Mouse (Mus musculus): ENCODE data around the gene Phex. TPM values are rescaled to one million over a fixed set of nuclear protein-coding genes. Genes with fewer than 3 reads are reported as not detected.

The Phex gene
- polyA plus RNA-seq, 1 experiment from 2014 or later = 0.51 TPM

DNA sequence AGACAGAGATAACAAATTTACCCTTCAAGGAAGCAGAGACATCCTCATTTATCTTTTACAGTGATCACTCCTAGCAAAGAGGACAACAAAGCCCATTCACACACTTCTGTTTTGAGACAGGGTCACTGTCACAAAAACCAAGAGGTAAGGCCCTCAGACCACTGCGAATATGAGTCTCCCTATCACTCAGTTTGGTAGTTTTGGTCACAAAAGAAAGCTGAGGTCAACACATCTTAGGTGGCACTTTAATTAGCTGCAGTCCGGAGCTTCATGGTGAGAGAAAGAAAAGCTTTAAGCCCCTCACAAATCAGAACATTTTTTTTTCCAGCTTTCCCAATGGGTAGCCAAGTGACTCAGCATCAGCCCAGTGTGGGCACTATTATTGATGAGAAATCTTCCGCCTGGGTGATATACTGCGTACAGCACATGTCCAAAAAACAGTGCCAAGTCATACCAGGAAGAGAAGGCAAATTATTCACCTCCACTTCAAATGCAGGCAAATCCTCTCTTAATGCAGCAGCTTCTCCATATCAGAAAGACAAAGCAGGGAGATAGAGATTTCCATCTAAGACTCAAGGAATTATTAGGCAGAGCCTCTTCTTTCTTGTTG lies 108.2 kb downstream of the Phex start:
- H3K27me3 ChIP-seq = no peaks in the 10 kb centered on the region; the same call in 1 of the 2 replicates
- peak overlapping the region; percentile 53 for H3K27ac ChIP-seq
- H3K4me1 ChIP-seq (replicated peaks) = peaks cover 13% of the 10 kb centered on the region; the same call in 1 of the 2 replicates
- 27% methylated on average over 4 of the region's 4 CpGs for WGBS
- peak; percentile 83 for ATAC-seq
- H3K9ac ChIP-seq (replicated peaks) = no peak overlapping the region
- H3K4me3 ChIP-seq (replicated peaks) = no peak overlapping the region
- no peak overlapping the region for H3K4me2 ChIP-seq (replicated peaks)
- H3K36me3 ChIP-seq = no peaks in the 10 kb centered on the region
- no peaks in the 10 kb centered on the region for H3K9me3 ChIP-seq

DNA sequence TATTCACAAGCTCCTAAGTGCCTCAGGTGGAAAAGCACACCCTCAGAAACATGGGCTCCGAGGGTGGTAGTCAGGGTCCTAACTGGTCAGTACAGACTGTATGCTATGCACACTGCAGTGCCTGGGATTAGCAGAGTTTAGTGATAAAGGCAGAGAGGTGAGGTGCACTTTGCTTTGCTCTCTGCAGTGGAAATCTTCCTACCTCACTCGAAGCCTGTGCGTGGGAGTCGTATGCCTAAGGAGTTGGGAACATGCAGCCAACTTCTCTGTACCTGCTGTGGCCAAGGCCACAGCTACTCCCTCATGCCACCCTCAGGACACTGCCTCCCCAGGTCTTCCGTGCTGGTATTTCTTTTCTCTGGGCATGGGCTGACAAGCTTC lies 109.3 kb downstream of the Phex start:
- Histone ChIP-seq H3K27me3 (no peaks in the 10 kb centered on the region; the same call in 1 of the 2 replicates), H3K4me3 (replicated peaks) (no peak overlapping the region), H3K4me2 (replicated peaks) (no peak overlapping the region), H3K4me1 (replicated peaks) (peaks cover 13% of the 10 kb centered on the region; the same call in 1 of the 2 replicates), H3K9ac (replicated peaks) (no peak overlapping the region), H3K36me3 (no peaks in the 10 kb centered on the region), H3K27ac (peak overlapping the region; percentile 47; the same call in 1 of the 2 replicates), H3K9me3 (no peaks in the 10 kb centered on the region)
- 74% methylated on average over 5 of the region's 5 CpGs for WGBS
- 0 out of 2 replicates have a peak, but pooled peaks have one; percentile 21 for ATAC-seq

DNA sequence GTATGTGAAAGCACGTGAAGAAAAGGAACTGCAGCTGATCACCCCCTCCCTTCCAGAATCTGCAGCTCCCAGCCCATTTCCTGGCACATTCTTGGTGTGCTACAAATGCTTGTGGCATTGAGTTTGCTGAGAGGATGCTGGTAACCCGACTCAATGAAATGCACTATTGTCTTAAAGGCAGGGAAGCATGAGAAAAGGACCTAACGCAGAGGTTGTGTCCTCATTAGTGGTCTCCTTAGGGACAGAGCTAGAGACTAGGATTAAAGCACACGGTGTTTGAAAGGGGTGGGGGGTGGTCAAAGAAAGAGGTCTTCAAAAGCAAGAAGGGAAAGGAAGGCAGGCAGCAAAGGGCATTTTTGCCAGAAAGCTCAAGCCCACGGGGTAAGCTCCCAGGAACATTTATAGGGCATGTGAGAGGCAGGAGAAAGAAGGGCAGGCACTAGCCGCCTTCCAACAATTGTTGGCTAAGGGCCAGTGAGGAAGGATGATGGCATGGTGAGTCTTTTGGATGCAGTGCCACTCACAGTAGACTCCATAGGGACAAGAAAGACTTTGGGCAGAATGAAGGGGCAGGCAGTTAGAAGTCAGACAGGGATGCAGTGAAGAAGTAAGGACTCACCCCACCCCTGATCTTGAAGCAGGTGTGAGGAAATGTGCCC lies 109.8 kb downstream of the Phex start:
- peaks cover 13% of the 10 kb centered on the region; the same call in 1 of the 2 replicates for H3K4me1 ChIP-seq (replicated peaks)
- H3K9me3 ChIP-seq = no peaks in the 10 kb centered on the region
- no peaks in the 10 kb centered on the region; the same call in 1 of the 2 replicates for H3K27me3 ChIP-seq
- no peak overlapping the region for H3K27ac ChIP-seq
- WGBS = 29% methylated on average over 6 of the region's 6 CpGs
- no peak overlapping the region for H3K9ac ChIP-seq (replicated peaks)
- no peaks in the 10 kb centered on the region for H3K36me3 ChIP-seq
- H3K4me2 ChIP-seq (replicated peaks) = no peak overlapping the region
- ATAC-seq = 0 out of 2 replicates have a peak, but pooled peaks have one; percentile 37
- H3K4me3 ChIP-seq (replicated peaks) = no peak overlapping the region

DNA sequence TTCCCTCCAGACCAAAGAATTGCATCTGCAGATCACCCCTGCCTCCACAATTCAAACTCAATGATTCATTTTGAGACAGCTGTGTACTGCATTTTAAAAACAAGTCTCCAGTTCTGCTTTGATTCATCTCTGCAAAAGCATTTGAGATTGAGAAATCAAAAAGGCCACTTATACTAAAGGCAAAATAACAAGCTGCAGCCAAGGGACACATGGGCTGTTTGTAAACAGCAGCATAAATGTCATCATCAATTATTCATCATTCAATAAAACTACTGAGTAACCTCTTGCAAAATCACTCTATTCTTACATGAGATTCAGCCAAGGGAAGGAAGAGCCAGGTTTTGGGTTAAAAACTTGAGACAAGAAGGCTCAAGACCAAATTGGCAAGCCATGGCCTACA lies 122.7 kb downstream of the Phex start:
- Histone ChIP-seq H3K4me1 (replicated peaks) (no peaks in the 10 kb centered on the region), H3K4me2 (replicated peaks) (no peak overlapping the region), H3K27ac (no peak overlapping the region), H3K4me3 (replicated peaks) (no peak overlapping the region), H3K36me3 (no peaks in the 10 kb centered on the region), H3K27me3 (no peaks in the 10 kb centered on the region), H3K9me3 (no peaks in the 10 kb centered on the region), H3K9ac (replicated peaks) (no peak overlapping the region)
- no peak for ATAC-seq

DNA sequence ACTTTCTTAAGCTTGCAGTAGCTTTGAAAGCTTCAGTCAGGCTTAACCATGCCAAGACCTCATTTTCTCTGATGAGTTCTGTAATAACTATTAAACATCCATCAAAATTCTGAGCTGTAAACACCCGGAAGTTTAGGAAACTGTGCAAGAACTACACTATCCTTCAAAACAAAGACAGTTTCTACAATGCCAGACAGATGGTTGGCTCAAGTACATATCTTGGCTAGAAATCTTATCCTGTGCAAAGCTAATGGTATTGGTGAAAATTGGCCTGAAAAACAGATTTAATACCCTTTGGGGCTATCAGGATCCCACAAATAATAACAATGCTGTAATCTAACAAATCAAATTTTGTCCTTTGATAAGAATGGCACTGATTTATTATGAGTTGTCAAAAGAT lies 138.5 kb downstream of the Phex start:
- Histone ChIP-seq H3K4me3 (replicated peaks) (no peak overlapping the region), H3K9me3 (no peaks in the 10 kb centered on the region), H3K4me2 (replicated peaks) (no peak overlapping the region), H3K27me3 (no peaks in the 10 kb centered on the region), H3K4me1 (replicated peaks) (no peaks in the 10 kb centered on the region), H3K27ac (no peak overlapping the region), H3K36me3 (no peaks in the 10 kb centered on the region), H3K9ac (replicated peaks) (no peak overlapping the region)
- 78% methylated on average over 1 of the region's 1 CpGs for WGBS
- no peak for ATAC-seq

DNA sequence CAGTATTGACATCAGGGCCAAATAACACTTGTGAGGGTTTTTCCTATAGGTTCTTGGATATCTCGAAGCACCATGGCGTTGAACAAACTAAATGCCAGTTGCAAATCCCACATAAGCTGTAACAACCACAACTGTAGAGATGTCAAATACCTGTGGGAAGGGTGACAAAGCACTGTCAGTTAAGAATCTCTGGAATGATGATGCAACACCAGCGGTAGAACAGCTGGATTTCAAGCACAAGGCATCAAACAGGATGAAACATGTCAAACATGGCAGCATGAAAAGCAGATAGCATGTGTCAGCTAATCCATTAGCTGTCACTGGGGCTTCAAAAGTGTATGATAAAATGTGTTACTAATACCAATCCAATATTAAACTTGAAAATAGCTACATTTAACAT lies 141.8 kb downstream of the Phex start:
- 76% methylated on average over 3 of the region's 3 CpGs for WGBS
- no peak overlapping the region for H3K4me3 ChIP-seq (replicated peaks)
- H3K4me1 ChIP-seq (replicated peaks) = no peaks in the 10 kb centered on the region
- H3K27ac ChIP-seq = no peak overlapping the region
- ATAC-seq = no peak
- H3K9me3 ChIP-seq = no peaks in the 10 kb centered on the region
- H3K4me2 ChIP-seq (replicated peaks) = no peak overlapping the region
- H3K27me3 ChIP-seq = no peaks in the 10 kb centered on the region
- no peak overlapping the region for H3K9ac ChIP-seq (replicated peaks)
- H3K36me3 ChIP-seq = no peaks in the 10 kb centered on the region

DNA sequence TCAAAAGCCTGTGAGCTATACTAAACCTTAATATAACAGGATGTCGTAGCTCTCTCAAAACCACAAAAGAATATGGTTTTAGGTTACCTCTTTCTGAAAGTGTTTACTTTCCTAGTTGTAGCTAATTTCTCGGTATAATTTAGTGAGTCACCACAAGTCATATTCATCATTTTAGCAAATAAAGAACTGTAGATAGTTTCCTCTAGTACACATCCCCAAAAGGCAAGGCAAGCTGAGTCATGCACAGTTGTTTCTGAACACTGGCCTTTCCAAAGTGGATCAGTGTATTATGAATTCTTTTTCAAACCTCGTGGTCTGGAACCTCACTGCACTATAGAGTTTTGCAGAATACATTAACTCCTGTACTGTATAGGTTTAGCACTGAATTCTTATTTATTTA lies 143.5 kb downstream of the Phex start:
- ATAC-seq = no peak
- Histone ChIP-seq H3K9me3 (no peaks in the 10 kb centered on the region), H3K27ac (no peak overlapping the region), H3K9ac (replicated peaks) (no peak overlapping the region), H3K36me3 (no peaks in the 10 kb centered on the region), H3K4me3 (replicated peaks) (no peak overlapping the region), H3K4me1 (replicated peaks) (no peaks in the 10 kb centered on the region), H3K4me2 (replicated peaks) (no peak overlapping the region), H3K27me3 (no peaks in the 10 kb centered on the region)
- WGBS = 81% methylated on average over 3 of the region's 3 CpGs

DNA sequence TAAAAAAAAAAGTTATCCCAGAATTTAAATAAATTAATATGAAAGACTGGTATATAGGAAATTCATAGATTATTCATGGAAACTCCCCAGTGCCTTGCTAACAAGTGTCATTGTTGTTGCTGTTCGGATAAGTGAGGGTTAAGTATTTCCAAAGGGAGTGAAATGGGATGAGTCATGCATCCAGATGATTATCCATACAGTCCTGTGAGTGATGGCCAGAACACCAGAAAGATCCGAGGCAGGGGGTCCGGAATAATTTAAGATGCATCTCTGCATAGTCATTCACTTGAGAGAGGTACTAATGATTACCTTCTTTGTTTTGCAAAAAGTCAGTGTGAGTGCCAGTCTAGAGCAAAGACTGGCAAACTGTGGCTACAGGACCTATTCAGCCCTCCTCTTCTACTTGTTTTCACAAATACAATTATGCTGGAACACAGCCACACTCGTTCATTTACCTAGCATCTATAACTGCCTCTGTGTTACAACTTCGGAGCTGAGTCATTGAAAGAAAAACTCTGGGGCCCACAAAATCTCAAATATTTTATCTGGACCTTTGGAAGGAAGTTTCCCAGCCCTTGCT lies 145.3 kb downstream of the Phex start:
- Histone ChIP-seq H3K36me3 (no peaks in the 10 kb centered on the region), H3K27me3 (no peaks in the 10 kb centered on the region), H3K4me2 (replicated peaks) (no peak overlapping the region), H3K4me1 (replicated peaks) (no peaks in the 10 kb centered on the region), H3K27ac (no peak overlapping the region), H3K9me3 (no peaks in the 10 kb centered on the region), H3K4me3 (replicated peaks) (no peak overlapping the region), H3K9ac (replicated peaks) (no peak overlapping the region)
- 43% methylated on average over 5 of the region's 5 CpGs for WGBS
- ATAC-seq = no peak

DNA sequence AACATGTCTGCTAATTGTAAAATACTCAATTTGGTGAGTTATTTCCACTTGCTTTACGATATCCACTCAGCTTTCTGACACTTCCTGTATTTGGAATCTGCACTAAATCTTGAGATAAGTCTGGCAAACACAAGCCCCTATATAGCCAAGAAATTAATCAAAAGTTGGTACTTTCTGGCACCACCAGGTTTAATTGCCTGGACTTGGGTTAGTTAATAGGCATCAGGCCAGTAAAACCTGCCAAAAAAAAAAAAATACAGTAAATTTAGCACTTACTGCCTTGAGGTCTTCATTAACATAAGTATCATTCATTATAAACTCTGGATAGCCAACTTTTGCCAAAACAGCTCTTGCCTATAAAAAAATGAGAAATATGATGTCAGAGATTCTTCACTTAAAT lies 147.0 kb downstream of the Phex start:
- Histone ChIP-seq H3K36me3 (no peaks in the 10 kb centered on the region), H3K27ac (no peak overlapping the region), H3K27me3 (no peaks in the 10 kb centered on the region), H3K4me1 (replicated peaks) (no peaks in the 10 kb centered on the region), H3K9me3 (no peaks in the 10 kb centered on the region), H3K4me3 (replicated peaks) (no peak overlapping the region), H3K4me2 (replicated peaks) (no peak overlapping the region), H3K9ac (replicated peaks) (no peak overlapping the region)
- 76% methylated on average over 1 of the region's 1 CpGs for WGBS
- ATAC-seq = no peak

DNA sequence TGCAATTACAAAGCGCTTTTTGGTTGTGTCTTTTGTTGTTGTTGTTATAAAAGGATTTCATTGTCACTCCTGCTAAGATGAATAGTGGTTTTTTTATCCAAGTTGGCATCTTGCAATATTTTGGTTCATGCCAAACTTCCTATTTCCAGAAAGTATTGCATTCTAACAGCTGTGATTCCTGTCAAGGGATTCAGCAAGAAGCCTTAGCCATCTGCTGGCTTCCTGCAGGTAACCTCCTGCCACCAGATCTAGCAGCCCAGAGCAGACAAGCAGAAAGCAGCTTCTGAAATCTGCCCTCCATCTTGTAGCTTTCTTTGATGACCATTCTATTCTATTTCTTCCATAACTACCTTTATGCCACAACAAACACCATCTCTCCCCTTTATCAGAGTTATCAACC lies 212.4 kb downstream of the Phex start:
- Histone ChIP-seq H3K27ac (no peak overlapping the region), H3K9ac (replicated peaks) (no peak overlapping the region), H3K4me1 (replicated peaks) (no peaks in the 10 kb centered on the region), H3K27me3 (no peaks in the 10 kb centered on the region), H3K4me2 (replicated peaks) (no peak overlapping the region), H3K36me3 (no peaks in the 10 kb centered on the region), H3K9me3 (no peaks in the 10 kb centered on the region), H3K4me3 (replicated peaks) (no peak overlapping the region)
- no peak for ATAC-seq
- WGBS = 92% methylated on average over 1 of the region's 1 CpGs

DNA sequence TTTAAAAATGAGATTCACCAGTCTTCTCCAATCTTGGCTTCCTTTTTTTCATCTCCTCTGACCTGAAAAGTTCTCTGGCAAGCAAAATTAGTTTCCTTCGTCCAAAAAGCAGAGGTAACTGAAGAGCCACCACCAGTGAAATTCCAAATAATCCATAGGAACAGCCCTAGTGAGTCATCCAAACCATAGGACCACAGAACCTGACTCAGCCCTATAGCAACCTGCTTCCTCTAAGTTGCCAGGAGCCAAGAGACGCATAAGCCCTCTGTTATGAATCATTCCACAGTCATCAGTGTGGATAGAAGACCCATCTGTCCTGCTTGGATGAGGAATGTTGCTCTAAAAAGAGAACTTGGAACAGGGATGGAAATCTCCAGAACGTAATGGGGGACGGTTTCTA lies 230.9 kb downstream of the Phex start:
- H3K36me3 ChIP-seq = no peaks in the 10 kb centered on the region
- H3K4me2 ChIP-seq (replicated peaks) = no peak overlapping the region
- H3K9me3 ChIP-seq = no peaks in the 10 kb centered on the region
- H3K27me3 ChIP-seq = 0 out of 2 replicates have a peak, but pooled peaks cover 3% of the 10 kb centered on the region
- WGBS = 79% methylated on average over 4 of the region's 4 CpGs
- no peak overlapping the region for H3K27ac ChIP-seq
- H3K4me1 ChIP-seq (replicated peaks) = no peaks in the 10 kb centered on the region
- ATAC-seq = no peak
- H3K9ac ChIP-seq (replicated peaks) = no peak overlapping the region
- H3K4me3 ChIP-seq (replicated peaks) = no peak overlapping the region

DNA sequence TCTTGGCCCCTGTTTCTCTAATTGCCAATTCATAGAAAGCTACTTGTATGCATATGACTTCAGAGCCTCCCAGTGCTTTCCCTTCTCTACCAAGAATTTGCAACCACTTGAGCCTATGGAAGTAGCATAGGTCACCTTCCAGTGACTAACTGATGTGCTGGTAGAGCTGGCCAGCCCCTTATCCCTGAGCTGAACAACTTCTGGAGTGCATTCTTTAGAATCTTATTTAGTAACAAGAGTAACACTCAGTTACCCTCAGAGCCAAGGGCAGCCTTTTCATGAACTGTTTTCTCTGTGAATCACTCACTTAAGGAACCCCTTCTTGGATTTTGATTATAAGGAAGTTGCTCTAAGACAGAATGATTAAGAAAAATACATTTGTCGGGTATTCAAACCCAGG lies 234.3 kb downstream of the Phex start:
- no peaks in the 10 kb centered on the region for H3K9me3 ChIP-seq
- H3K9ac ChIP-seq (replicated peaks) = no peak overlapping the region
- 88% methylated on average over 1 of the region's 1 CpGs for WGBS
- no peak overlapping the region for H3K4me3 ChIP-seq (replicated peaks)
- H3K36me3 ChIP-seq = no peaks in the 10 kb centered on the region
- H3K4me1 ChIP-seq (replicated peaks) = no peaks in the 10 kb centered on the region
- 0 out of 2 replicates have a peak, but pooled peaks cover 3% of the 10 kb centered on the region for H3K27me3 ChIP-seq
- no peak overlapping the region for H3K4me2 ChIP-seq (replicated peaks)
- H3K27ac ChIP-seq = no peak overlapping the region
- no peak for ATAC-seq
